Comparison of ENCODE assay signal across 33 mouse cellular contexts in the genomic region with DNA sequence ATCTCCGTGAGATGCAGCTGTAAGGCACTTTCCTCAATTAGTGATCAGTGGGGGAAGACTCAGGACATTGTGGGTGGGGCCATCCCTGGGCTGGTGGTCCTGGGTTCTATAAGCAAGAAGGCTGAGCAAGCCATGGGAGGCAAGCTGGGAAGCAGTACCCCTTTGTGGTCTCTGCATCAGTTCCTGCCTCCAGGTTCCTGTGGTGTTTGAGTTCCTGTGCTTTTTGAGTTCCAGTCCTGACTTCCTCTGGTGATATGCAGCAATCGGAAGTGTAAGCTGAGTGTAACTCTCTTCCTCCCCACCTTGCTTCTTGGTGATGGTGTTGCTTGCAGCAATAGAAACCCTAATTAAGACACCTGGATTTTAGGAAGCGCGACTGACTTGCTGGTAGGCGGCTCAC. TPM values are rescaled to one million over a fixed set of nuclear protein-coding genes. Genes with fewer than 3 reads are reported as not detected.
DNase-seq lines count a peak whose midpoint lies in the region; ATAC-seq and TF ChIP-seq lines count a peak whose summit lies in the region.
"Had no signal": no experiment of that assay in that cellular context is flagged by ENCODE, and none has a peak within 500 bp of the region (broad histone marks: within the 10 kb centered on the region; RNA-seq: fewer than 3 reads in every experiment).

No protein-coding gene starts in this region.

- H3K9me3 ChIP-seq in liver, postnatal 0 days (ENCODE audit: low read length), result no peaks in the 10 kb centered on the region
- H3K9me3 ChIP-seq in lung, postnatal 0 days (ENCODE audit: low read length), result no peaks in the 10 kb centered on the region
- H3K9me3 ChIP-seq: forebrain, embryonic 13.5 days; heart, embryonic 13.5 days; hindbrain, embryonic 10.5 days; hindbrain, embryonic 15.5 days; limb, embryonic 10.5 days; limb, embryonic 15.5 days; midbrain, embryonic 12.5 days; neural tube, embryonic 13.5 days had no signal

- peak; percentile 11; the same call in 1 of the 2 replicates for TF ChIP-seq EP300 in liver, postnatal 0 days (IDR thresholded peaks at IDR 0.05; ENCODE audit: low read depth)
- TF ChIP-seq EP300 in lung, postnatal 0 days (IDR thresholded peaks at IDR 0.05), result no peak

- 0 out of 2 replicates have a peak overlapping the region, but pooled peaks have one; percentile 18 for H3K27ac ChIP-seq in liver, postnatal 0 days (ENCODE audit: low read depth)
- peak overlapping the region; percentile 19; the same call in 1 of the 2 replicates for H3K27ac ChIP-seq in bone marrow macrophage, adult 2 months (ENCODE audit: insufficient read depth, low read depth, low read length)
- peak overlapping the region; percentile 7 for H3K27ac ChIP-seq in small intestine, adult 2 months (ENCODE audit: insufficient read depth, low read depth, low read length)
- H3K27ac ChIP-seq in lung, postnatal 0 days (ENCODE audit: low read length), result no peak overlapping the region
- H3K27ac ChIP-seq: forebrain, embryonic 13.5 days; gastrocnemius, adult 2 months; heart, embryonic 13.5 days; hindbrain, embryonic 10.5 days; hindbrain, embryonic 15.5 days; layer of hippocampus, adult 2 months; limb, embryonic 10.5 days; limb, embryonic 15.5 days; liver, embryonic 14.5 days; midbrain, embryonic 12.5 days; neural tube, embryonic 13.5 days had no signal

- no peak for TF ChIP-seq CTCF in liver, postnatal 0 days (IDR thresholded peaks at IDR 0.05; ENCODE audit: low read depth)
- no peak for TF ChIP-seq CTCF in bone marrow macrophage, adult 2 months (IDR thresholded peaks at IDR 0.05; ENCODE audit: low read depth, low read length)
- TF ChIP-seq CTCF in small intestine, adult 2 months (IDR thresholded peaks at IDR 0.05; ENCODE audit: extremely low read depth, insufficient read length, insufficient replicate concordance, low read depth, low read length), result no peak
- no peak for TF ChIP-seq CTCF in lung, postnatal 0 days (IDR thresholded peaks at IDR 0.05)

- no peak overlapping the region for H3K4me2 ChIP-seq in liver, postnatal 0 days (ENCODE audit: low read depth, low read length)
- H3K4me2 ChIP-seq in lung, postnatal 0 days (replicated peaks; ENCODE audit: low read depth, low read length), result no peak overlapping the region
- H3K4me2 ChIP-seq: forebrain, embryonic 13.5 days; heart, embryonic 13.5 days; hindbrain, embryonic 15.5 days; limb, embryonic 15.5 days; lung, embryonic 14.5 days; midbrain, embryonic 12.5 days; neural tube, embryonic 13.5 days had no signal

- TF ChIP-seq POLR2A in bone marrow macrophage, adult 2 months (IDR thresholded peaks at IDR 0.05; ENCODE audit: borderline replicate concordance, low read depth, low read length), result no peak
- no peak for TF ChIP-seq POLR2A in small intestine, adult 2 months (IDR thresholded peaks at IDR 0.05; ENCODE audit: low read depth, low read length)

- no peak overlapping the region for H3K4me3 ChIP-seq in liver, postnatal 0 days (ENCODE audit: low read depth, low read length)
- no peak overlapping the region for H3K4me3 ChIP-seq in bone marrow macrophage, adult 2 months (ENCODE audit: insufficient read depth, low read length)
- no peak overlapping the region for H3K4me3 ChIP-seq in small intestine, adult 2 months (ENCODE audit: low read depth, low read length)
- H3K4me3 ChIP-seq in lung, postnatal 0 days (ENCODE audit: low read depth, low read length), result no peak overlapping the region
- H3K4me3 ChIP-seq: forebrain, embryonic 13.5 days; gastrocnemius, adult 2 months; heart, embryonic 13.5 days; hindbrain, embryonic 10.5 days; hindbrain, embryonic 15.5 days; layer of hippocampus, adult 2 months; limb, embryonic 10.5 days; limb, embryonic 15.5 days; megakaryocyte, embryonic 14.5 days; midbrain, embryonic 12.5 days; myocyte; neural tube, embryonic 13.5 days had no signal

- ATAC-seq in liver, postnatal 0 days, result no peak
- ATAC-seq in CD4-positive, CD25-positive, alpha-beta regulatory T cell, adult 4 months, result peak; percentile 17
- no peak for ATAC-seq in lung, postnatal 0 days
- ATAC-seq: forebrain, embryonic 13.5 days had no signal

- DNase-seq in liver, postnatal 0 days, result no peak
- no peak for DNase-seq in liver
- no peak for DNase-seq in kidney, adult 9 months
- no peak for DNase-seq in layer of hippocampus, postnatal 14 days (ENCODE audit: low spot score in 2 of 2)
- DNase-seq in lung, postnatal 0 days (ENCODE audit: low spot score), result no peak
- DNase-seq: adrenal gland, postnatal 25 days; cerebellum, adult 2 months; cerebellum, postnatal 25 days; gastrocnemius, adult 2 months; gastrocnemius, postnatal 36 days; heart, postnatal 14 days; kidney, adult 18-20 months; kidney, postnatal 36 days; lung, embryonic 14.5 days; retina, postnatal 1 day; right cerebral cortex, postnatal 14 days; thymus, adult 2 months had no signal

- H3K36me3 ChIP-seq in liver, postnatal 0 days (replicated peaks; ENCODE audit: insufficient read depth, low read length), result no peaks in the 10 kb centered on the region
- H3K36me3 ChIP-seq in small intestine, adult 2 months (ENCODE audit: control insufficient read depth, insufficient read depth, low read length), result no peaks in the 10 kb centered on the region
- no peaks in the 10 kb centered on the region for H3K36me3 ChIP-seq in lung, postnatal 0 days (ENCODE audit: insufficient read depth, low read length)
- H3K36me3 ChIP-seq: hindbrain, embryonic 15.5 days; limb, embryonic 15.5 days; neural tube, embryonic 13.5 days had no signal

- H3K9ac ChIP-seq in liver, postnatal 0 days (replicated peaks), result no peak overlapping the region
- H3K9ac ChIP-seq in lung, postnatal 0 days (replicated peaks; ENCODE audit: low read depth), result no peak overlapping the region
- H3K9ac ChIP-seq: forebrain, embryonic 13.5 days; heart, embryonic 13.5 days; hindbrain, embryonic 15.5 days; limb, embryonic 15.5 days; liver, embryonic 14.5 days; lung, embryonic 14.5 days; midbrain, embryonic 12.5 days; neural tube, embryonic 13.5 days had no signal

- 47% methylated on average over 5 of the region's 5 CpGs for WGBS in liver, postnatal 0 days (ENCODE audit: insufficient replicate concordance)
- 82% methylated on average over 5 of the region's 5 CpGs for WGBS in small intestine, adult 2 months
- 85% methylated on average over 5 of the region's 5 CpGs for WGBS in lung, postnatal 0 days

- H3K27me3 ChIP-seq in liver, postnatal 0 days (ENCODE audit: insufficient read depth, low read length), result no peaks in the 10 kb centered on the region
- no peaks in the 10 kb centered on the region for H3K27me3 ChIP-seq in small intestine, adult 2 months (ENCODE audit: control insufficient read depth, insufficient read depth, low read length)
- H3K27me3 ChIP-seq in lung, postnatal 0 days (replicated peaks; ENCODE audit: insufficient read depth, low read length), result no peaks in the 10 kb centered on the region
- H3K27me3 ChIP-seq: CH12.LX; forebrain, embryonic 13.5 days; heart, embryonic 13.5 days; hindbrain, embryonic 15.5 days; limb, embryonic 15.5 days; midbrain, embryonic 12.5 days; neural tube, embryonic 13.5 days had no signal

- peaks cover 22% of the 10 kb centered on the region for H3K4me1 ChIP-seq in liver, postnatal 0 days (ENCODE audit: insufficient read depth)
- peaks cover 58% of the 10 kb centered on the region for H3K4me1 ChIP-seq in bone marrow macrophage, adult 2 months (ENCODE audit: control insufficient read depth, insufficient read depth, low read length)
- no peaks in the 10 kb centered on the region for H3K4me1 ChIP-seq in small intestine, adult 2 months (ENCODE audit: control insufficient read depth, insufficient read depth, insufficient read length, low read length)
- peaks cover 3% of the 10 kb centered on the region; the same call in 1 of the 2 replicates for H3K4me1 ChIP-seq in lung, postnatal 0 days (ENCODE audit: insufficient read depth, low read depth, low read length)
- H3K4me1 ChIP-seq: midbrain, embryonic 12.5 days had no signal

RNA-seq across cellular contexts. Expression of a gene that starts 58.4 kb away (rescaled TPM):
- 17.1 and 17.3 TPM in 2 replicates for polyA plus RNA-seq in liver, postnatal 0 days (2015; fragmentation: Nextera tagmentation; extraction: Ambion mirVana)
- polyA plus RNA-seq in CD4-positive, CD25-positive, alpha-beta regulatory T cell, adult 4 months (2017; shearing (Covaris generic)), result 10 to 100 TPM; 70.1 to 99.5 TPM
- 66.4 and 77.2 TPM in 2 replicates for polyA plus RNA-seq in bone marrow macrophage, adult 2 months (2012; ENCODE audit: insufficient read depth, insufficient read length, missing spikeins)
- polyA plus RNA-seq in small intestine, adult 2 months (2012; rRNA removed), result 2.9 and 6.4 TPM in 2 replicates
- 10 to 100 TPM; 15.4 to 17.5 TPM for total RNA-seq in layer of hippocampus, postnatal 14 days (2021)
- 42.2 and 46.4 TPM in 2 replicates for polyA plus RNA-seq in lung, postnatal 0 days (2015; fragmentation: Nextera tagmentation; extraction: Ambion mirVana)
